Mouse (Mus musculus): ENCODE measurements around the gene Igfals.

DNA sequence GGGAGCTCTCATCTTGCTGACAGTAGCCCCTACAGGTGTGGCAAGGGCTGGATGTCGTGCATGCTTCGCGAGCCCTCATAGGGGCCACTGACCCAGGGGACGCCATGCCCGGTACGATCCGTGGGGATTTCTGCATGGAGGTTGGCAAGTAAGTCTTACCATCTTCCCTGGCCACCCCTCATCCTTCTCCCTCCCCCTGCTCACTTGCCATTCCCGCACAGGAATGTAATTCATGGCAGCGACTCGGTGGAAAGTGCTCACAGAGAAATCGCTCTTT is 31.1 kb downstream of the Igfals start:
- TF ChIP-seq POLR2A (IDR thresholded peaks at IDR 0.05; ENCODE audit: low read depth, low read length), result no peak
- no peak for TF ChIP-seq CTCF (conservative IDR thresholded peaks at IDR 0.05; ENCODE audit: insufficient read depth, insufficient read length, low read depth, low read length)
